Mouse (Mus musculus) cerebellum, adult 11-12 months (tissue): ENCODE results near the gene Gm20458.

Source experiments
- DNase-seq: peaks from one replicate; pipeline ENCODE4 v3.0.0; 2022

The Gm20458 gene

DNA sequence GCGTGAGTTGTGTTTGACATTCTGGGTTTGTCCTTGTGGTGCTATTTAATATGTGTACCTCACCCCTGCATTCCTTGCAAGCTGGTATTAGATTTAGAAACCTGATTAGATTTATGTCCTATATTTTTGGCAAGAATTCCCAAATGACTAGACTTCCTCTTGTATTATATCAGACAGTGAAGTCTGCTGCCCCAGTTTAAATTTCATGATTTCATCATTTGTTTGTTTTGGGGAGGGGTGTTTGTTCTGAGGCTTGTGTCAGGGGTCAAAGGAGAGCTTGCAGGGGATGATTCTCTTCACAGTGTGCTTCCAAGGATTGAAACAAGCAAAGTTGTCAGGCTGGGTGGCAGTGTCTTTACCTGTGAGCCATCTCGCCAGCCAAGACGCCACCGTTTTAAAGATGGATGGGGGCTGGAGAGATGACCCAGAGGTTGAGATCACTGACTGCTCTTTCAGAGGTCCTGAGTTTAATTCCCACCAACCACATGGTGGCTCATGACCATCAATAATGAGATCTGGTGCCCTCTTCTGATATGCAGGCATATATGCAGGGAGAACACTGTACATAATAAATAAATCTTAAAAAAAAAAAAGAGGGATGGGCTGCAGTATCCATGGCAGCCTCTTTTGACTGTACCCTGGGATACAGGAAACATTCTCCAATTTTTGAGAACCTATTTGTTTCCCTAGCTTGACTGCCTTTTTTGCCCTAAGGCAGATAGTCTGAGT lies 45.0 kb downstream of the Gm20458 start:
- DNase-seq, result no peak

DNA sequence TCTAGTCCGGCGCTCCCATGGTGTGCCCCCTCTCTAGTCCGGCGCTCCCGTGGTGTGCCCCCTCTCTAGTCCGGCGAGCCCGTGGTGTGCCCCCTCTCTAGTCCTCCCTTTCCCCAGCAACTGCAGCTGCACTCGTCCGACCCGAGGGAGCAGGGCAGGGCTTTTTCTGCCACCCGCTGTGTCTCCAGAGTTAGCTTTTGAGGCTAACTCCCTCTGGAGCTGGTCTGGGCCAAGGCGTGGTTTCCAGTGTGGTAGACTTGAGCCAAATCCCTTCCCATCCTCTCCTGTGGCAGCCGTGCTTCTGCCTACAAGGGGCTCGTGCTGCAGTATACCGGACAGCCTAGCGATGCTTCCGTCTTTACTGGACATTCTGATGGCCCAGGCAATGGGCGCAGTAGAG lies 47.0 kb downstream of the Gm20458 start:
- no peak for DNase-seq

DNA sequence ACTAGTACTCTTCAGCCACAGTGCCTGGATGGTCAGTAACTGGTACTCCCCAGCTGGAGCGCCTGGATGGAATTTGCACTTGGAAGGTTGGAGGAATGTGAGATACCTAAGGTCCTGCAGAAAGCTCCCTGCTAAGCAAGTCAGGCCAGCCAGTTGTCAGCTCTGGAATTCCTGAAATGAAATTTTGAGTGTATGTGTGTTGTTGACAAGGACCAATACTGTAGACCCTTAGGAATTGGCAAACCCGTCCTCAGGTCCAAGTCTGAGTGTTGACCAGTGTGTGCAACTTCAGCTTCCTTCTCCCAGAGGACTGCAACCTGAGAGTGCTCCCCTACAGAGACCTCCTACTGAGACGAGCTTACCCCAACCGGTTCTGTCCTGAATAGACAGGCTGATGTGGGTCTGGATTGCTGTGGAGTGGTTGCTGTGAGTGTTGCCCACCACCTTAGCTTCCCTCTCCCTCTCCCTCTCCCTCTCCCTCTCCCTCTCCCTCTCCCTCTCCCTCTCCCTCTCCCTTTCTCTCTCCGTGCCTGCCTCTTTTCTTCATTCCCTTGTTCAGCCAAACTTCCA lies 49.9 kb downstream of the Gm20458 start:
- DNase-seq, result no peak

DNA sequence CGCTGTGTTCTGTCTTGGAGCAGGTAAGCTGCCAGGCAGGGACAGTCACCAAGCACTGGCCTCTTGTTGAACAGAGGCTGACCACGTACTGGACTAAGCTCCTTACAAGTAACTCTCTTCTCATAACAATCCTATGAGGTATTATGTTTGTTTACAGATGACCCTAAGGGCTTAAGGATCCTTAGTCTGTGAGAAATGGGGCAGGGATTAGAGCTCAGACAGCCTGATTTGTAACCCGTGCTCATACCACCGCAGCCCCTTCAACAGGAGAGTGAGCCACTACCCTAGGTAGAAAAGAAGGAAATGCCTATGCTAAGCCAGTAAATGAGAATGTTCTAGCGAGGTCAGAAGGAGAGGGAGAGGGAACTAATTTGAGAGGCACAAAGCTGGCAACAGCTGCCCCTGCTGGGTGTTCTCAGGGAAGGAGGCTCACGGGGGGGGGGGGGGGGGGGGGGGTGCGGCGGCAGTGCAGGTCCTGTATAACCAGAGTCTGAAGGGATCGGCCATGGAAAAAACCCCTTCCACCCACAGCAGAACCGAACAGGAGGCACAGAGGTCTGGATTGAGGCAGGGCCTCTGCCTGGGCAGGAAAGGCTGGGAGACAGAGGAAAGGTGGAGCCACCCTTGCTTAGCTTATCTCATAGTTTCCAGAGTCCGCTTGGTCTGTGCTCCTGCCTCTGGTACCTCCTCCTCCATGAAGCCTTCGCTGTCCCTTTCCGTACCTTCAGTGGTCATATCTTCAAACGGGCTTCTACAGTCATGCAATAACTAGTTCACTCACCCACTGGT lies 51.5 kb downstream of the Gm20458 start:
- DNase-seq, result no peak

DNA sequence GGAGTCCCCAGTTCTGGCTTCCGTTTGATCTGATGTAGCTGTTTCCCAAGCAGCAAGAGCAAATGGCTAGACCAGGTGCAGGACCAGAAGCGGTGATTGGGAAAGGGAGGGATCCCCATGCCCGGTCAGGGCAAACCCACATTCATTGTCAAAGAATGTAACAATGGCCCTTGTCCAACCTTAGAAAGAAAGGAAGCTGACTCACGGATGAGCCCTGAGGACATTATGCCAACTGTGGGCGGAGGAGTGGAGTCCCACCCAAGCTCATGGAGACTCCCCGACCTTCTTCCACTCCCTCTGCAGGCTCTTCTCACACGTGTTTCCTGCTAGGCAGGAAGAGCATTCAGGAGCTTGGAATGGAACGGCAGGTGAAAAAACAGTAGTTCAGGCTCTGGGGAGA lies 52.6 kb downstream of the Gm20458 start:
- DNase-seq, result no peak

DNA sequence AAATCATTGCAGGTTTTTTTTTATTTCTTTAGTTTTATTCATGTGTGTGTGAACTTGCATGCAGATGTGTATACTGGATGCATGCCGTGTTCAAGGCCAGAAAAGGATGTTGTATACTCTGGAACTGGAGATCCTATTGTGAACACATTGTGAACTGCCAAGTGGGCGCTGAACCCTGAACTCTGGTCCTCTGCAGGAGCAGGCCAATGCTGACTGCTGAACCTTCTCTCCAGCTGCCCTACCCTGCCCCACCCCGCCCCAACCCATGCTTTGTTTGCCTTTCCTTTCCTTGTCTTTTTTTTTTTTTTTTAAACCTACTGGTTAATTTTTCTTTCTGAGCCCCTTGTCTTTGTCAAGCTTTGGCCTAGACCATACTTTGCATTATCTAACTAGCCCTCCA lies 54.1 kb downstream of the Gm20458 start:
- no peak for DNase-seq

DNA sequence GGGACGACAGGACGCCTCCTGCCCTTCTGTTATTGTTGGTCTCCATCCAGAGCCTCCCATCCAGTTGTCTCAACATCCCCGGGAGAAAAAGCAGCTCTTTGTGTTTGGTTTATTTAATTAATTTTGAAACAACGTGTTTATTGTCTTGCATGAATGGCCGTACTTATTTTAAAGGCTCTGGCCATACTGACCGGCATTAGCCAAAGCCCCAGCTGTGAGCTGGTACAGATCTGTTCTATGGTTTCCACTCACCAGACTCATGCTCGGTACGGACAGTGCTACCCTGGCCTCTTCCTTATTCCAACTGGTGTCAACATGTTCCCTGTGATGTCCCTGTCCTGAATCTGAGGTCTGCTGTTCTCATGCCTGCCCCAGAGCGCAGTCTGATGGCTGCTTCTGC lies 55.1 kb downstream of the Gm20458 start:
- DNase-seq, result no peak

DNA sequence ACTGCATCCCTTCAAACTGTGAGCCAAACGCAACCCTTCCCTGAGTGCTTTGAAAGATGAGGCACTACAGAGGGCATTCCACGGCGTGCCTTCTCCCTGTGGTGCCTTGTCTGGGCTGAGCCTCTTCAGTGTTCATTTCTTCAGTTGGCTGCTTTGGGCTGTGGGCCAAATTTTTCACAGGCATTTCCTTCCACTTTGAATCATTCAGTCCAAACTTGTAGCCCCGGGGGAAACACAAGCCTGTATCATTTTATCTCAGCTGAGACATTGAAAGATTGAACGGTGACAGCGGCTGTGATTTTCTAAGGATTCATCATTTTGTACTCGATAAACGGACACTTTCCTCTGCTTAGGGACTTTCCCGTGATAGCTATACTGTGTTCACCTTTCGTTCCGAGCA lies 55.8 kb downstream of the Gm20458 start:
- no peak for DNase-seq

DNA sequence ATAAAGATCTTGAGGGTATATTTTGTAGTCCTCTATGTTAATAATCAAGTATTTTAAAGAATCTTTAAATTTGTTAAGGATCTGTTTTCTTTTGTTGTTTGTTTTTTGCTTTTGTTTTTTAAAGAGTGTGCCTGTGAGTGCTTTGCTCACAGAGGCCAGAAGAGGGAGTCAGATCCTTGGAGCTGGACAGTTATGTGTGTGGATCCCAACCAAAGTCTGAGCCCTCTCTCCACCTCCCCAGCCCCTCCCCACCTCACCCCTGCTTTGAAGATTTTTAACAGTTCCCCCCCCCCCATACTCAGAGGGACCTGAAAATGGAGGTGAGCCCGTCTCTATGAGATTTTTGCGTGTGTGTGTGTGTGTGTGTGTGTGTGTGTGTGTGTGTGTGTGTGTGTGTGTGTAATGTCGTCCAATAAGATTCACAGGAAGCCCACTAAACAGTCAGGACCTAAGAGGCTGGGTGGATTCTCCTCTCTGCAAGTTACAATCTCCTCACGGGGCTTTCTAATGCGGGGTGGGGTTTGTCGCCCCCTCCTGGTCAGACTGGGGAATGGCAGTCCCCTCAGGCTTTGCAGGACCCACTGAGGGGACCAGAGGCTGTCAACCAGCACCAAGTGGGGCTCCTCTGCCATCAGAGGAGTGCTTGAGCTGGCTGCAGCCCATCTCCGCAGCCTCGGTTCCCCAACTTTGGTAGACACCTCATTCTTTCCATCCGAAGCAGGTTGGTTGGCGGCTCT lies 56.9 kb downstream of the Gm20458 start:
- peak; percentile 27 for DNase-seq

DNA sequence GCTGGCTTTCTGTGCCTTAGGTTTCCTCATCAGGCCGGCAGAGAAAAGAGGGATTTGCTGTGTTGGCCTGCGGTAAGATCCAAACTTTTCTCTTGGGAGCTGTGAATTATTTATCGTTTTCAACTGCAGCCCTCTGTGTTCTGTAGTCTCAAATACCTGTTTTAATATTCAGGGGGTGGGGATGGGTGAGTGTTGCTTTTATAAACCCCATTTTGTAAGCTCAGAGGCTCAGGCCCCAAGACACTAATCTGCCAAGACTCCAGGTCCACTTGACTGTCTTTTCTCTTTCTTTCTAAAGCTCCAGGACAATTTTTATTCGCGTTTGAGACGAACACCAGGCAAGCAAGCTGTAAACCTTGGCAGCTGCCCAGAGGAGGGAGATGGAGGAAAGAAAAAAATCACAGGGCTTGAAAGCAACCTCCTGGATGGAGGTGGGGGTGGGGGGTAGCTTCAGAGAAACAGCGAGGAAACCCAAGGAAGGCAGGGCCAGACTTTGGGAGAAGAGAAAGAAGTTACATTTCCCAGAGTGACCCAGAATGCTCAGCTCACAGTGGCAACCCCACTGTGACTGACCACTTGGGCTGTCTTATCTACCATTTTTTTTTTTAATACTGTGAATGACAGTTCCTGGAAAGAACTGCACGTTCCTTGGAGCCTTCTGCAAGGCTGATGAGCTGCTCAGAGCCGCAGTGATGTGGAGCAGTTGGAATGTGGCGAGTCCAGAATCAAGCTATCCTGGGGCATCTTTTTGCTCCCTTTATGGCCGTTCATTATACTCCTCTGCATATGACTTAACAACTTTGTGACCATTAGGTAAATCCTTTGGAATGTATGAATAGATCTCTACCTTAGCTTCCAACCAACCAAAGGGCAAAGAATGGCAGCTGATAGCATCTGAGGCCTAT lies 57.8 kb downstream of the Gm20458 start:
- no peak for DNase-seq

DNA sequence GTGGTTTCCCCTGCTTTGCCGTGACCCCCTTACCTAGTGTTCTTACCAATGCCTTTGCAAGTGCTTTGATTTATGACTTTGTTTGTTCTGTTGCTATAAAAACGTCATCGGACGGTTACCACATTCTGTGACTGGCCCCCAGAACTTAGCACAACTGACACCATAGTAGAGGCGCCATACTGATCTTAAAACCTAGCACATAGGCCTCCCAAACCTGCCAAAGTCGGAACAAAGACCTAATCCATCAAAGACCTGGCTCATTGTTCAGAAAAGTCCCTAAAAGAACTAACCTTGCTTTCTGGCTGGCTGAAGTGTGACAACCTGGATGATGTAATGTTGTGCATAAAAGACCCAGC lies 58.4 kb downstream of the Gm20458 start:
- no peak for DNase-seq

DNA sequence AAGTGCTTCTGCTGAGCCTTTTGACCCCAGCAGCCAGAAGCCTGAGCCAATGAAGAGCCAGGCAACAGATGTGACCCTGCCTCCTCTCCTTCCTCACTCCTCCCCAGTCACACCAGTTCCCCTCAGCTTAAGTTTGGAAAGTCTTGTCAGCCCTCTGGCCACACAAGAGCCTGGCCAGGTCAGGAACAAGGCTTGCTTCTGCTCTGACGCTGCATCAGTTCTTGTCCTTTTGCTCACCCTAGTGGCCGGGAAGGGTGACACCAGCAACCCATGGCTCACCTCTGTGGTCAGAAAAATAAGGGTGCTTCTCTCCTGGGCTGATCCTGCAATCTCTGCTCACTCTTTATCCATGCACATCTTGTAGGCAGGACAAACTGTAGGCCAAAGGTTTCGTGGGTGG lies 60.0 kb downstream of the Gm20458 start:
- DNase-seq, result no peak

DNA sequence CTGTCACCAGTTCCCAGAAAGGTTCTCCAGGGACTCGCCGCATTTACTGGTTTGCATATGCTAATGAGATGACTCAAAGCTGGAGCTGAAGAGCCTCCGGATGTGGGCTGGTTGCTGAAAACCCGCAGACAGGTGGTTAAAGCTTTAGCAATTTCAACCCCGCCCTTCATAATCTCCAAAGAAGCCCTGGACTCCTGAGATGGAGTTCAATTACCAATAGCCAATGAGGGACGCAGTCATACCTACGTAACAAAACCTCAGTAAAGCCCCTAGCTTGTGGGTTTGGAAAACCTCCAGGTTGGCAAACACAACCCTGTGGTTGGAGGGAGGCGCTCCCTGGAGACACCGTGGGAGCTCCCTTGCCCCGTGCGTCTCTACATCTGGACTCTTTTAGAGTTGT lies 61.1 kb downstream of the Gm20458 start:
- DNase-seq, result no peak

DNA sequence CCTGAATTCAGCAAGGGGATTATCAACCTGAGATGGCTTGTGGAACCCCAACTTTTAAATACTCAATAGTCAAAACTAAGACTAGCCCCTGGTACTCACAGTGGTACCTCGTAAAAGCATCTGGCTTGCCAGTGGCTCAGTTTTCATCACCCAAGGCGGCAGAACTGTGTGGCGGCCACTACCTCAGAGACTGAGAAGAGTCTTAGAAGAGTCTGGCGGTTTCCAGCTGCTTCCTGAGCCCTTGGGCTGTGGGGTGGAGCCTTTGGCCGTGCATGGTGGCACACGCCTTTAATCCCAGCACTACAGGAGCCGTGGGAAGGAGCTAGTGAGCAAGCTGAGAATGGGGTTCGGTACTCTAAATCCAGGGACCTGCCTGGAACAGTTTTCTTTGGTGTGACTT lies 61.5 kb downstream of the Gm20458 start:
- DNase-seq, result no peak

DNA sequence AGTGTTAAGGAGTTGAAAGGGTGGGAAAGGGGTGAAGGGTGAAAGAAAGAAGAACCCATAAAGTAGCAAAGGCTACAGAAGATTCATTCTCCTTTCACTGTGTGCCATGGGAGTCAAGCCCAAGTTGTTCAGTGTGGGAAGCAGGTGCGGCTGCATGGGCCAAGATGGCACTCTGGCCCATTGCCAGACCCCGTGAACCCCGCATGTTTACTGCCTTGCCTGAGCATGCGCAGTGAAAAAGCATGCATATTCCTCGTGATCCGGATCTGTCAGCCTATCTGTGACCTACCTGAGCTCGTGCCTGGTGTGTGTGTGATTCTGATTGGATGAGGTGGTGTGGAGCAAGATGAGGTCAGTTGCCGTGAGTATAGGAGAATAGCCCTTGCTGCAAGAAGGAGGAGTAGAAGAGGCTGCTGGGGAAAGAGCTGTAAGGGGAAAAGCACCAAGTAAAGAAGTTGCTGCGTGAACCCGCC lies 62.6 kb downstream of the Gm20458 start:
- DNase-seq, result peak; percentile 29

DNA sequence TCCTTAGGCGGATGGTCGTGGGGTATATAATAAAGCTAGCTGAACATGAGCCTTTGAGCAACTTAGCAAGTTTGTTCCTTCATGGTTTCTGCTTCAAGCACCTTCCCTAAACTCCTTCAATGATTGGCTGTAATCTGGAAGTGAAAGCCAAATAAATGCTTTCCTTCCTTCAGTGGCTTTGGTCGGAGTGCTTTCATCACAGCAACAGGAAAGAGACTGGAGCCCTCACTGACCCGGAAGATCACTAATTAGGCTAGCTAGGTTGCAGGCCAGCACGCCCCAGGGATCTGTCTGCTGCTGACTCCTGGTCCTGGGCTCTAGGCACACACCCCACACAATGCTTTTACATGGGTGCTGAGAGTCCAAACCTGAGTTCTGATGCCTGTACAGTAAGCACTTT lies 67.8 kb downstream of the Gm20458 start:
- no peak for DNase-seq

DNA sequence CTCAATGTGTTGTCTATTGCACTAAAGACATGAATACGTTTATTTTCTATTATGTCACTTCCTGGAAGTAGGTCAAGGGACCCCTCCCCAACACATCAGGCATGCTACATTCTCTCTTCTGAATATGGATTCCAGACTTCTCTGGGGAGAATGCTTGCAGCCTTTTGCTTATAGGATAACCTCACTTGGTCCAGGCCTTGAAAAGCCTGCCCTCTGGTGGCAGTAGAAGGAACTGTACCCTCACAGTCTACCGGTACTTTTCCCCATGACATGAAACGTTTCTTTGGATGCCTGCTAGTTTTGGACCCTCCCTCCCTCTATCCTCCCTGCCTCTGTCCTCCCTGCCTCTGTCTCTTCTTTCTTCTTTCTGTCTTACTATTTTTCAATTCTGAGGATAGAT lies 70.4 kb downstream of the Gm20458 start:
- peak; percentile 50 for DNase-seq

DNA sequence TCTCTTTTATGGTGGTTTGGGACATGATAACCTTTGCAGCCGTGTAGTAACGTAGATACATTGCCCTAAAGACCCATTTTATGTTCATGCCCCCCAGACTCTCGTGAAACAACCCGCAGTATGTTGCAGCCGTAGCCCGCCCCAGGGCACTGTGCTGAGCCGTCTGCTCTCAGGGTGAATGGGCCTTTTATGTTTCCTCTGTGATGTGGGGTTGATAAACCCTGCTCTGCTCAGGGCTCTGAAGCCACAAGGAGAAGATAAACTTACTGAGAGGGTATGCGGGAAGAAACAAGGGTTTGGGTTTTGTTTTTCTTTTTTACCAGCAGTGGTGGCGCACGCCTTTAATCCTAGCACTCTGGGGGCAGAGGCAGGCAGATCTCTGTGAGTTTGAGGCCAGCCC lies 73.5 kb downstream of the Gm20458 start:
- DNase-seq, result no peak

DNA sequence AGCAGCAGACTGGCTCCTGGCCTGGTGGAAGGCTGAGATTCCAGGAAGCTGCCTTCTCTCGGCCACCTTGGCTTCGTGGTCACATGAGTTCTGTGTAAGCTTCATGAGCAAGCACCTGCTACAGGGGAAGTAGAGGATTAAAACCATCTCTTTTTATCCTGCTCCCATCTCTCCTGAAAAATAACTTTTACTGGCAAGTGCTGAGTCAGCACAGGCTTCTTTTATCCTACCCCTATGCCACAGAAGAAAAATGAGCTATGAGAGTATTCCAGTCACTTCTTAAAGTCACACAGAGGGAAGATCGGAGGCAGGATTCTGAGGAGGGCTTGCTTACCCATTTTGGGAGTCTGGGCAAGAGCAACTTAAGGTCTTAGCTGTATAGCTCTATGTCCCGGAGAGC lies 76.2 kb downstream of the Gm20458 start:
- no peak for DNase-seq
